Mouse (Mus musculus): ENCODE measurements at regions not wholly inside any gene's neighbourhood (a gene's known extent, or its start where the extent isn't known, plus 50 kb on each side); places are given as distances from the start of the nearest gene placed in this dataset.
A peak's percentile ranks its signal among the peaks of the same experiment; 100 is the strongest.

DNA sequence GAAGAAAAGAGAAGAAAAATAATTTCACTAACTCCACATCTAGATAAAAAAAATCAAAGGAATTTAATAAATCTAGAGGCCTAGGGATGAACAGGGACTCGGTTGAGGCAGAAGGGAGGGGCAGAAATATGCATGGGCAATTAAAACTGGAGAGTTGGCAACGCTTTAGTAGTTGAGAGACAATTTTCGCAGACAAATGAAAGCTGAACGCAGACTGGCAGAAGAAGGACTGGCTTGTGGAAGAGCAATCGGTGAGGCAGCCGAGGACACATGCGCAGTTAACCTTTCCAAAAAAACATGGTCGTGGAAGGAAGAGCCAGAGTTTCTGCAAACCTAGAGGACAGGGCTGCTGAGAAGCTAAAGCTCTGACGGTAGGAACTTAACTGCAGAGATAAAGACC, 82.1 kb upstream of the Cav2 start:
- H3K9ac ChIP-seq: no peak overlapping the region
- WGBS: 59% methylated on average over 9 of the region's 9 CpGs
- H3K4me2 ChIP-seq: no peak overlapping the region
- H3K9me3 ChIP-seq (replicated peaks): no peaks in the 10 kb centered on the region
- peaks cover 6% of the 10 kb centered on the region for H3K4me1 ChIP-seq
- H3K36me3 ChIP-seq: no peaks in the 10 kb centered on the region
- no peak for ATAC-seq (replicated peaks; ENCODE audit: low FRiP score)
- no peak overlapping the region for H3K27ac ChIP-seq
- H3K4me3 ChIP-seq (replicated peaks): no peak overlapping the region
- H3K27me3 ChIP-seq: no peaks in the 10 kb centered on the region; the same call in 1 of the 2 replicates

DNA sequence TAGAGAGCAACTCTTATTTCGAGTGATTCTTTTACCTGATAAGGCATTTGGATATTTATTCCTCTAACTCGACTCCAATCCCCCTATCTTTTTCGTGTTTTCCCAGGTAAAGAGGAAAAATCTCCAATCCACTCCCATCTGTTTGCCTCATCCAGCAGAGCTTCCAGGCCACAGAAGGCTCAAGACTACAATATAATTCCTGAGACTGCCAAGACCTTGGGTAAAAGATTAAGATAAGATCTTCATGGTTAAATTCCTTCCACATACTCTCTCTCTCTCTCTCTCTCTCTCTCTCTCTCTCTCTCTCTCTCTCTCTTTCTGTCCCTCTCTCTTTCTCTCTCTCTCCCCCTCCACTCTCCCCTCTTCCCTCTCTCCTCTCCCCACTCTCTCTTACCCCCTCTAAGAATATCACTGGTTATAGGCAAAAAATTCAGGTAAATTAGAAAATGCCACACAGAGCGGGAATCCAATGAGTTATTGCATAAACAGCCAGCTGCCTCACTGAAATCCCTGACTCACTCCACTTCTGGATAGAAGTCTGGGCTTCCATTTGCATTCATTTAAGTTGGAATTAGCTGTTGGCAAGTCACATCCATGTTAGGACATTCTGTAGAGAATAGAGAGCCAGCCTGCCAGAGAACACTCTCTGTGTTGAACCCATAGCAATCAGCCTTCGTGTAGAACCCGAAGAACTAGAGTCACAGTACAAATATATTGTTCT, 78.9 kb upstream of the Cav2 start:
- WGBS: 75% methylated on average over 6 of the region's 6 CpGs
- Histone ChIP-seq H3K27ac (no peak overlapping the region), H3K9me3 (replicated peaks) (no peaks in the 10 kb centered on the region), H3K27me3 (no peaks in the 10 kb centered on the region), H3K4me2 (no peak overlapping the region), H3K36me3 (no peaks in the 10 kb centered on the region), H3K9ac (no peak overlapping the region), H3K4me3 (replicated peaks) (no peak overlapping the region), H3K4me1 (peaks cover 6% of the 10 kb centered on the region)
- ATAC-seq (replicated peaks; ENCODE audit: low FRiP score): no peak

DNA sequence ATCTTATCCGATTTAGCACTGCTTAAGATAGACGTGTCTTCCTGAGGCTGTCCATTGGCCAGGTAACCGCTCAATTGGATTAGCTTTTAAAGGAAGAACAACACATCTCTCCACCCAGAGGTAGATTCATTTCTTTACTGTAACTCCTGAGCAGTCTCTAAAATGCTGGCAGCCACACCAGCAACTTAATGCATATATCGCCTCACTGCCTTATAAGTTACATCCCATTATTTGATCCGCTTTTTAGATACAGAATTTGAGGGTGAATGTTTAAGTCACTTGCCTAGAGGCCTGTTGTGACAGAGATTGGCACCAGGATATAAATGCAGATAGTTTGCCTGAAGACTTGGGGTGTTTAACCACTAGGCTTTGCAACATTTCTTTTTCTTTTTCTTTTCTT, 77.7 kb upstream of the Cav2 start:
- no peak for ATAC-seq (replicated peaks; ENCODE audit: low FRiP score)
- WGBS: 93% methylated on average over 5 of the region's 5 CpGs
- Histone ChIP-seq H3K4me2 (no peak overlapping the region), H3K4me1 (peaks cover 6% of the 10 kb centered on the region), H3K9me3 (replicated peaks) (no peaks in the 10 kb centered on the region), H3K27me3 (no peaks in the 10 kb centered on the region), H3K4me3 (replicated peaks) (no peak overlapping the region), H3K36me3 (no peaks in the 10 kb centered on the region), H3K9ac (no peak overlapping the region), H3K27ac (no peak overlapping the region)

DNA sequence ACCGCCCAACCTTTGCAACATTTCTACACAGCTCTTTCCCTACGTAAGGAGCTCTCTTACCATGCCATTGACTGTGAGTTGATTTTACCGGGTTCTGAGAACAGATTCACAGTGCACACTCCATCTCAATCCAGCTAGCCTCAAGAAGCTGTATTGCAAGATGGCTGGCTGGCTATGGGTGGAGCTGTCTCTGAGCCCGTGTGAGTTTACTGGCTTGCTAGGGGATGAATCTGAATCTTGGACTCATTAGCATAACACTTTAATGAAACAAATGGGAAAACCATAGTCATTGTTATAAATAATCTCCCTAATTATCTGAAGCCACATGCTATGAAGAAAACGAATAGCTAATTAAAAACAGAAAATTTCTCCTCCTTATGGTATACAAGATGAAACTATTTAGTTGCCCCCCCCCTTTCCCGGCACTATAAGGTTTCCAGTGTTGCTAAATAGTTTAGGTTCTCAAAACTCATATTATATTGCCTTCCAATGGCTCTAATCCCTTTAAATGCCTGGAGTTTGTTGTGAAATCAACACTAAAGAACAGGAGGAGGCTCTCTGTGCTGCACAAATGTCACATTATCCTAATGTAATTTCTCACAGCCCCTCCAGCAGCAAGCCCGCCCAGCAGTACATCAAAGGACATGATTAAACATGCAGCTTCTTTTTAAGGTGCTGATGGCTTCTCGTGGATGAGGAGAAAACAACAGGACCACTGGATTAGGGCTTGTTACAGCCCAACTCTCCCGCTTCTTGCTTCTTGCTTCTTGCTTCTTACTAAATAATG, 76.9 kb upstream of the Cav2 start:
- Histone ChIP-seq H3K4me1 (no peaks in the 10 kb centered on the region), H3K4me3 (replicated peaks) (no peak overlapping the region), H3K9me3 (replicated peaks) (no peaks in the 10 kb centered on the region), H3K4me2 (no peak overlapping the region), H3K9ac (no peak overlapping the region), H3K36me3 (no peaks in the 10 kb centered on the region), H3K27me3 (no peaks in the 10 kb centered on the region), H3K27ac (no peak overlapping the region)
- no peak for ATAC-seq (replicated peaks; ENCODE audit: low FRiP score)
- WGBS: 76% methylated on average over 9 of the region's 9 CpGs

DNA sequence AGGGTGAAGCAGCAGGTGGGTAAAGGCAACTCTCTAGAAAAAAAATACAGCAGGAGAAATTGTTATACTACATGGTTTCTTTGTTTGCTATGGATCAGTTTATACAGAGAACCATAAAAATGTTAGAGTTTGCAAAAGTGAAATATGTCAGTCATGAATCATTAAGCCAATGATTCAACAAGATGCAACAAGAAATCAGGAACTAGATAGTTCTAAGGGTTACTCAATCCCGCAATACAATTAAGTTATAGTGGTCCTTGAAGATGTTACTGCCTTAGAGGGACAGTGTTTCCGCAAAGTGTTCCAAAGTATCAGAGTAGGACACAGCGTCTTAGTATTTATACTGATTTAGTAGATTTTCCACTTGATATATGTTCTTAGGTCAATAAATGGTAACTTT, 74.1 kb upstream of the Cav2 start:
- Histone ChIP-seq H3K36me3 (no peaks in the 10 kb centered on the region), H3K4me3 (replicated peaks) (no peak overlapping the region), H3K9me3 (replicated peaks) (no peaks in the 10 kb centered on the region), H3K27me3 (no peaks in the 10 kb centered on the region), H3K4me2 (no peak overlapping the region), H3K9ac (no peak overlapping the region), H3K4me1 (no peaks in the 10 kb centered on the region), H3K27ac (no peak overlapping the region)
- no peak for ATAC-seq (replicated peaks; ENCODE audit: low FRiP score)
- 89% methylated on average over 3 of the region's 3 CpGs for WGBS

DNA sequence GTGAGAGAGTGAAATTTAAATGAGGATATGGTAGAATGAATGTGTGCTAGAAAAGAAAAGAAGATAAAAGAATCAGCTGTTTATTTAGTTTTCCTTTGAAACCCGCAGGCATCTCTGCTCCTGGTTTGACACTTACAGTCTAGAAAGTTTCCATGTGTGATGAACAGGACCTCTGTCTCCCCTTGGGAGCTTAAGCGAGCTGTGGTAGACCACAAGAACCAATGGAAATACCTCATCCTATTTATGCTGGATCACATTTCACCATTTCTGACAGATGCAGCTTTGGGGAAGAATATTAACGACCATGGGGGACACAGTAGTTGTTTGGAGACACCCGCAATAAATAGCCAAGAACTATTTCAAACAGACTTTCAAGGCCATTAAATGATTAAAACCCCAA, 71.2 kb upstream of the Cav2 start:
- Histone ChIP-seq H3K4me2 (no peak overlapping the region), H3K9ac (no peak overlapping the region), H3K9me3 (replicated peaks) (no peaks in the 10 kb centered on the region), H3K4me3 (replicated peaks) (no peak overlapping the region), H3K36me3 (no peaks in the 10 kb centered on the region), H3K27ac (no peak overlapping the region), H3K27me3 (no peaks in the 10 kb centered on the region), H3K4me1 (no peaks in the 10 kb centered on the region)
- ATAC-seq (replicated peaks; ENCODE audit: low FRiP score): 0 out of 2 replicates have a peak, but pooled peaks have one; percentile 43
- WGBS: 37% methylated on average over 4 of the region's 4 CpGs

DNA sequence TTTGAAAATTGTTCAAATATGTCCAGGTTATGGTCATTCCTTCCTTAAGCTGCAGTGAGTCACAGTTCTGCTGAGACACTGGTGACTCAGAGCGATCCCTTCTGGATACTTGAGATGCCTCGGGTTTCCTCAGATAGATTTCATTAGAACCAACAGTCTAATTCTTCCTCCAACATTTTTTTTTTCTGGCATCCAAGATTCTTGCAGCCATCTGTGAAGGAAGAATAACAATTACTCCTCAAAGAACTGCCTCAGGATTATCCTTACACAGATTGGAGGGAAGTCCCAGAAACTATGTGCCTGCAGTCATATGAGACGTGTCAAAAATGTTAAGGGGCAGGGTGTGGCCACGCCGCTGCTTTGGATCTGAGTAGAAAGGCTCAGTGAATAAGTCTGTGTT, 69.6 kb upstream of the Cav2 start:
- Histone ChIP-seq H3K9ac (no peak overlapping the region), H3K27ac (no peak overlapping the region), H3K27me3 (no peaks in the 10 kb centered on the region), H3K4me1 (no peaks in the 10 kb centered on the region), H3K4me2 (no peak overlapping the region), H3K36me3 (no peaks in the 10 kb centered on the region), H3K9me3 (replicated peaks) (no peaks in the 10 kb centered on the region), H3K4me3 (replicated peaks) (no peak overlapping the region)
- 38% methylated on average over 5 of the region's 5 CpGs for WGBS
- ATAC-seq (replicated peaks; ENCODE audit: low FRiP score): peak; percentile 76; the same call in 1 of the 2 replicates

DNA sequence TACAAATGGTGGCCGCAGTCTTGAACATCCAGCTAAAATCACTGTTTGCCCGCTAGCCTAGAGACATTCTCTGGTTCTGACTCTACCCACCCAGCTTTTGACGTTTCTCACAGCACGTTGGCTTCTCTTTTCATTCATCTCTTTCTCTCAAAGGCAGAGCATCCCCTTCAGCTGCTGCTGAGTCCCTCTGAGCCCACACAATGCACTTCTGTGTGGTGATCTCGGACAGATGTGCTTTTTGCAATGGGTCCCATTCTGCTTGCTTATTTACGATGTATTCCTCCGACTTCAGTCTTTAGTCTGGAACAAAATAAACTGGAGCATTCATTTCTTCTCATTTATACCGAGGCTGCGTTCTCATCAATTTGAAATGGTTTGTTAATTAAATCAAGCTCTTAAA, 66.2 kb upstream of the Cav2 start:
- H3K4me3 ChIP-seq (replicated peaks): no peak overlapping the region
- H3K36me3 ChIP-seq: no peaks in the 10 kb centered on the region
- no peak overlapping the region for H3K27ac ChIP-seq
- 63% methylated on average over 9 of the region's 9 CpGs for whole genome bisulfite sequencing
- H3K4me1 ChIP-seq: no peaks in the 10 kb centered on the region
- H3K27me3 ChIP-seq: no peaks in the 10 kb centered on the region
- H3K4me2 ChIP-seq: no peak overlapping the region
- H3K9ac ChIP-seq: no peak overlapping the region
- ATAC-seq (replicated peaks; ENCODE audit: low FRiP score): no peak
- H3K9me3 ChIP-seq (replicated peaks): no peaks in the 10 kb centered on the region

DNA sequence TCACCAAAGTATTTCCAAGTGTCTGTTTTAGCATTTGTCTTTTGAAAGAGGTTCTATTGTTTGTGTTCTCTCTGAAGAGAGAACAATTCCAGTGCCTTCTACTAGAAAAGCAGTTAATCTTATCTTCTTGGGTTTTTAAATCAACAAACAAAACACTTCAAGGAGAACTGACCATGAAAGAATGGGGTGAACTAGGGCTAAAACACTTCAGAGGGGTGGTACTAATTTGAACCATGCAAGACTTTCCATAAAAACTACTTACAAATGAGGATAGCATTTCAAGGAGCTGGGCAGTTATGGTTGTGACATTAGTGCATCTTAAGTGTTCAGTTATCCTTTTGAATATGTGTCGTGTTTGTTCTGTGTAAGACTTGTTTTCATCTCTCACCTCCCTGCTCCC, 64.5 kb upstream of the Cav2 start:
- H3K4me2 ChIP-seq: no peak overlapping the region
- no peaks in the 10 kb centered on the region for H3K4me1 ChIP-seq
- no peaks in the 10 kb centered on the region for H3K9me3 ChIP-seq (replicated peaks)
- no peak overlapping the region for H3K27ac ChIP-seq
- no peaks in the 10 kb centered on the region for H3K36me3 ChIP-seq
- H3K9ac ChIP-seq: no peak overlapping the region
- 81% methylated on average over 1 of the region's 1 CpGs for WGBS
- ATAC-seq (replicated peaks; ENCODE audit: low FRiP score): no peak
- H3K4me3 ChIP-seq (replicated peaks): no peak overlapping the region
- H3K27me3 ChIP-seq: no peaks in the 10 kb centered on the region

DNA sequence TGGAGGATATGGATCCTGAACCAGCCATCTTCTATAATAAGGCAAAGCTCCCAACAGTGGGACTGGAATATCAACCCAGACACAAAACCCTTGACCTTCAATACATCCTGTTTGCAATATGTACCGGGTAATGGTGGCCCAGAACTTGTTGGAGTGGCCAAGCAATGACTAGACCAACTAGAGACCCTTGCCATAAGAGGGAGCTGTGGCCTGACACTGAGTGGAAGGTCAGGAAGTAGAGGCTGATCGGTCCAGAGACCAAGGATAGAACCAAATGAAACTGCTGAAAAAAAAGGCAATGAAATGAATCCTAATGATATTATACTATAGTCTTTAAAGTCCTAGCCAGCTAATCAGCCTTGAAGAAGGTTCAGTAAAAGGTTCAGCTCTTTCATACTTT, 57.2 kb upstream of the Cav2 start:
- H3K27ac ChIP-seq: no peak overlapping the region
- ATAC-seq (replicated peaks; ENCODE audit: low FRiP score): no peak
- no peaks in the 10 kb centered on the region for H3K27me3 ChIP-seq
- H3K4me2 ChIP-seq: no peak overlapping the region
- H3K9ac ChIP-seq: no peak overlapping the region
- no peaks in the 10 kb centered on the region for H3K4me1 ChIP-seq
- no peak overlapping the region for H3K4me3 ChIP-seq (replicated peaks)
- H3K9me3 ChIP-seq (replicated peaks): no peaks in the 10 kb centered on the region
- 75% methylated on average over 2 of the region's 2 CpGs for WGBS
- H3K36me3 ChIP-seq: no peaks in the 10 kb centered on the region

DNA sequence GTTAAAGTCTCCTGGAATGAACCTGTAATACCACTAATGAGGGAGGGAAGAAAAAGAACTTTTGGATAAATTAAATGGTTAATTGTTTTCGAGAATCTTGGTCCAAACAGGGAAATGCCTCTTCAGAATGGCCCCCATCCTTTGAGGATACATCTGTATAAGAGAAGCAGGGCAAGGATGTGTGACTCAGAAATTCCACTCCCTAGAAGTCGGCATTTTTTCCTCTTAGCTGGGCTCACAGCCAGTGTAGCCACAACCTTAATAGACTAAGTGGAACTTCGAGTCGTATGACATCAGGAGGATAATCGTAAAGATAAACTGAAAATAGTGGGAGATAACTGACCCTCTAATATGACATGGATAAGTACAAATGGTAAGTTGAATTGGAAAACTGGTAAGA, 56.1 kb upstream of the Cav2 start:
- no peak overlapping the region for H3K9ac ChIP-seq
- no peak overlapping the region for H3K4me2 ChIP-seq
- H3K4me1 ChIP-seq: no peaks in the 10 kb centered on the region
- H3K27me3 ChIP-seq: no peaks in the 10 kb centered on the region
- H3K9me3 ChIP-seq (replicated peaks): no peaks in the 10 kb centered on the region
- no peak overlapping the region for H3K4me3 ChIP-seq (replicated peaks)
- no peaks in the 10 kb centered on the region for H3K36me3 ChIP-seq
- ATAC-seq (replicated peaks; ENCODE audit: low FRiP score): no peak
- H3K27ac ChIP-seq: no peak overlapping the region
- WGBS: 62% methylated on average over 5 of the region's 5 CpGs

DNA sequence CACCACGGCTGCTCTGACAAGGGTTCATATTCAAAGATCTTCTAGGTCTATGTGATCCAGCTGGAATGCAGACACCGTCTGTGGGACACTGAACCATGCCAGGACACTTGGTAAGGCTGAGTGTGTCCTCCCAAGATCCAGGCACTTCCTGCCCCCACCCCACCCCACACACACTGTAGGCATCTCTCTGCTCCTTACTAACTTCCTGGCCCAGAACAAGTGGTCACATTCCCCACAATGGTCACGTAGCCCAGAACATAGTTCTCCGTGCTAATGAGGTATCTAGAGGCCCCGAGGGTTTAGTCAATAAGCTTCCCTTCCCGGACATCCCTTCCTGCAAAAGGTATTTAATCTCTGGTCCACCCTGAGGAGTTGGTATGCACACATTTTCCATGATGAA, 54.5 kb upstream of the Cav2 start:
- no peaks in the 10 kb centered on the region for H3K36me3 ChIP-seq
- no peak for ATAC-seq (replicated peaks; ENCODE audit: low FRiP score)
- no peak overlapping the region for H3K27ac ChIP-seq
- no peak overlapping the region for H3K4me3 ChIP-seq (replicated peaks)
- H3K4me2 ChIP-seq: no peak overlapping the region
- no peak overlapping the region for H3K9ac ChIP-seq
- H3K9me3 ChIP-seq (replicated peaks): no peaks in the 10 kb centered on the region
- no peaks in the 10 kb centered on the region for H3K4me1 ChIP-seq
- 82% methylated on average over 6 of the region's 6 CpGs for WGBS
- H3K27me3 ChIP-seq: no peaks in the 10 kb centered on the region
